Mouse (Mus musculus) G1E (cell line): ENCODE results near the gene Slc45a1. TPM values are rescaled to one million over a fixed set of nuclear protein-coding genes. Genes with fewer than 3 reads are reported as not detected.
"Not testable (repeated sequence)": the region's sequence is repeated elsewhere in the genome, so short reads cannot be mapped to it uniquely, and the experiment has no call there.

Experiments used
- ATAC-seq: 2 replicates; pipeline ENCODE4 v1.8.0; 2016; ENCODE audit warnings: mild to moderate bottlenecking; ENCODE audit not compliant: insufficient number of reproducible peaks, poor library complexity, low FRiP score, severe bottlenecking; ENCODE audit errors: extremely low read depth
- DNase-seq: peaks from one replicate; pipeline ENCODE4 v3.0.0; 2012; ENCODE audit warnings: low spot score
- H3K27me3 ChIP-seq: 2 replicates; pipeline ENCODE4 v1.6.1; 2012; ENCODE audit warnings: mild to moderate bottlenecking, low read length, inconsistent platforms; ENCODE audit not compliant: insufficient read depth
- H3K36me3 ChIP-seq: replicated peaks from 2 replicates; pipeline ENCODE3; 2012; ENCODE audit warnings: mild to moderate bottlenecking, inconsistent platforms
- H3K4me1 ChIP-seq: 2 replicates; pipeline ENCODE4 v1.6.1; 2012; ENCODE audit warnings: low read depth, low read length, inconsistent platforms, mixed read lengths; ENCODE audit not compliant: insufficient read depth
- H3K4me3 ChIP-seq: 2 replicates; pipeline ENCODE4 v1.5.1; 2012; ENCODE audit warnings: low read depth, mild to moderate bottlenecking, inconsistent platforms, low read length, moderate library complexity, mixed read lengths
- H3K9me3 ChIP-seq: replicated peaks from 2 replicates; pipeline ENCODE4 v1.6.1; 2012; ENCODE audit warnings: inconsistent platforms
- CTCF ChIP-seq: IDR thresholded peaks from 2 replicates; pipeline ENCODE4 v1.5.1; 2012; ENCODE audit warnings: low read depth, low read length, inconsistent platforms, mixed read lengths
- GATA1 ChIP-seq: IDR thresholded peaks from 2 replicates; pipeline ENCODE4 v1.6.1; 2012; ENCODE audit warnings: borderline replicate concordance, low read length, inconsistent platforms, mixed read lengths
- GATA2 ChIP-seq: IDR thresholded peaks from 2 replicates; pipeline ENCODE4 v1.6.1; 2012; ENCODE audit warnings: low read depth, low read length, inconsistent platforms, borderline replicate concordance
- POLR2AphosphoS5 ChIP-seq: IDR thresholded peaks from 2 replicates; pipeline ENCODE4 v1.6.1; 2012; ENCODE audit warnings: low read depth, low read length, inconsistent platforms; ENCODE audit not compliant: insufficient replicate concordance
- TAL1 ChIP-seq: conservative IDR thresholded peaks from 2 replicates; pipeline ENCODE4 v1.6.1; 2012; ENCODE audit warnings: low read depth, low read length, inconsistent platforms, mixed read lengths
- polyA plus RNA-seq: library from polyadenylated mRNA; stranded (reverse); fragments of >175 nt; gene quantifications from 2 replicates; pipeline ENCODE4 v1.2.3, GENCODE M21; 2012
- total RNA-seq, 2 experiments: library from RNA; stranded (forward) in 1 of 2; stranded (reverse) in 1 of 2; fragments of 200-1000 nt in 1 of 2; fragments of >200 nt in 1 of 2; fragmentation: Nextera tagmentation in 1 of 2; gene quantifications; 2 replicates each; pipeline ENCODE4 v1.2.3; 2014 to 2017

Slc45a1 gene
- total and polyA plus RNA-seq, 3 experiments: 0.22 TPM; not detected in 2

DNA sequence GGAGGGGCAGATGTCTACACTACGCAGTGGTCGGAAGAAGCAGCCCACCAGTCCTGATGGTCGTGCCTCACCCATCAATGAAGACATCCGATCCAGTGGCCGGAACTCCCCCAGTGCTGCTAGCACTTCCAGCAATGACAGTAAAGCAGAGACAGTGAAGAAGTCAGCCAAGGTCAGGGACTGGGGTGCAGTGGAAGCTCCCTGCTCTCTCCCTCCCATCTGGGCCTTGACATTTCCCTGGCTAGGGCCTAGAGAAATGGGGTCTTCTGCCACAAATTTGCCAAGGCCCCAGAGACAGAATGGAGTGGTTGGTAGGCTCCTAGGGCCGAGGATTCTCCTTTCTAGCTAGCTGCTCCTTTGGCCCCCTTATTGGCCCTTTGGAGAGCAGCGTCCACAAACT is 38.3 kb downstream of the Slc45a1 start:
- H3K27me3 ChIP-seq: no peaks in the 10 kb centered on the region
- H3K4me1 ChIP-seq: peaks cover 16% of the 10 kb centered on the region; the same call in 1 of the 2 replicates
- H3K4me3 ChIP-seq: no peak overlapping the region
- no peak for DNase-seq
- no peak for ATAC-seq
- H3K9me3 ChIP-seq: no peaks in the 10 kb centered on the region
- H3K36me3 ChIP-seq: peaks cover 97% of the 10 kb centered on the region
- TF ChIP-seq POLR2AphosphoS5: no peak
- TF ChIP-seq GATA2: no peak
- TF ChIP-seq GATA1: no peak
- TF ChIP-seq CTCF: no peak
- TF ChIP-seq TAL1: no peak

- DNase-seq (no peak), ATAC-seq (no peak)
- Histone ChIP-seq H3K4me3 (no peak overlapping the region), H3K27me3 (no peaks in the 10 kb centered on the region), H3K4me1 (peaks cover 14% of the 10 kb centered on the region), H3K36me3 (peaks cover 89% of the 10 kb centered on the region), H3K9me3 (no peaks in the 10 kb centered on the region)
- no peak for TF ChIP-seq GATA1
- no peak for TF ChIP-seq POLR2AphosphoS5
- no peak for TF ChIP-seq TAL1
- no peak for TF ChIP-seq GATA2
- no peak for TF ChIP-seq CTCF
These were observed 43.3 kb downstream of the Slc45a1 start for GRCm38 (mm10) chr4:150608670-150609069.

DNA sequence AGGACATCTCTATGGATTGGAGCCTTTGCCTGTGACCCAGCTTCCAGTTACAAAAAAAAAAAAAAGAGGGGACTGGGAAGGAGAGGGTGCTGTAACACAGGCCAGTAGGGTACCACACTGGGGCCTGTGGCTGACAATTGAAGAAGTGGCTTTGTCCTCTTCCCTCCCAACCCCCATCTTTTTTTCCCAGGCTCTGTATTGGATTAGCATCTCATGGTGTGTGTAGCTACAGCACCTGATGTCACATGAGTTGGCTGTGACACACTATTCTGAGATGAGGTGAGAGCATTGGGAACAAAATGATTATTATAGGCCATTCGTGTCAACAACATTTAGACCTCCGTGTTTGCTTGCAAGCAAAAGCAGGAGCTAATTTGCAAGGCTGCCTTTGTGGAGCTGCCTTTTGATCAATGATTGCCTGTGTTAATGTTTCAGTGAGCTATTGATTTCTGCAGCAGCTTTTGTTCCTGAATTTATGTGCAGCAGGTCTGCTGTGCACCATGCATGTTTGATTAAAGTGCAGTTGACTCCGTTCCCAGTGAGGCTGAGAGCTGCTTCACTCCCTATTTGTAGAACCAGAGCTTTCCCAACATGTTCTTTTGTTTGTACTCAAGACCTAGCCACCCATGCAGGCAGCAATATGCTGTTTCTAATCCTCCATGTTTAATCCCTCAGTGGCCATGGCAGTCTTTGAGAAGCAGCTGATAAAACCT is 45.4 kb downstream of the Slc45a1 start:
- Histone ChIP-seq H3K9me3 (no peaks in the 10 kb centered on the region), H3K27me3 (no peaks in the 10 kb centered on the region), H3K4me3 (no peak overlapping the region), H3K4me1 (peaks cover 14% of the 10 kb centered on the region), H3K36me3 (peaks cover 87% of the 10 kb centered on the region)
- DNase-seq (no peak), ATAC-seq (no peak)
- no peak for TF ChIP-seq GATA2
- no peak for TF ChIP-seq CTCF
- no peak for TF ChIP-seq GATA1
- no peak for TF ChIP-seq POLR2AphosphoS5
- no peak for TF ChIP-seq TAL1

- Histone ChIP-seq H3K27me3 (no peaks in the 10 kb centered on the region), H3K4me1 (peaks cover 14% of the 10 kb centered on the region), H3K9me3 (no peaks in the 10 kb centered on the region), H3K36me3 (peaks cover 84% of the 10 kb centered on the region), H3K4me3 (no peak overlapping the region)
- TF ChIP-seq GATA1 (no peak), GATA2 (no peak), TAL1 (no peak)
- ATAC-seq (no peak), DNase-seq (no peak)
These were observed 46.2 kb downstream of the Slc45a1 start for GRCm38 (mm10) chr4:150605804-150606203.

GRCm38 (mm10) chr4:150603366-150604061 is 48.5 kb downstream of the Slc45a1 start:
- Histone ChIP-seq H3K36me3 (peaks cover 83% of the 10 kb centered on the region), H3K4me1 (peaks cover 11% of the 10 kb centered on the region), H3K4me3 (no peak overlapping the region), H3K9me3 (no peaks in the 10 kb centered on the region), H3K27me3 (no peaks in the 10 kb centered on the region)
- ATAC-seq (no peak), DNase-seq (no peak)
- TF ChIP-seq POLR2AphosphoS5 (no peak), CTCF (no peak), TAL1 (no peak)

- ATAC-seq (no peak), DNase-seq (no peak)
- H3K4me1 ChIP-seq: peaks cover 24% of the 10 kb centered on the region
- no peaks in the 10 kb centered on the region for H3K9me3 ChIP-seq
- no peak overlapping the region for H3K4me3 ChIP-seq
- H3K27me3 ChIP-seq: no peaks in the 10 kb centered on the region
- TF ChIP-seq POLR2AphosphoS5 (no peak), GATA1 (no peak), TAL1 (no peak), GATA2 (no peak), CTCF (no peak)
- H3K36me3 ChIP-seq: peaks cover 87% of the 10 kb centered on the region
These were observed 50.5 kb downstream of the Slc45a1 start for GRCm38 (mm10) chr4:150601489-150601888.

GRCm38 (mm10) chr4:150600503-150600902 is 51.5 kb downstream of the Slc45a1 start:
- Histone ChIP-seq H3K36me3 (peaks cover 87% of the 10 kb centered on the region), H3K4me1 (peaks cover 24% of the 10 kb centered on the region)

More at GRCm38 (mm10) chr4:150600503-150600902, 51.5 kb downstream of the Slc45a1 start:
- DNase-seq, H3K4me3 ChIP-seq, H3K9me3 ChIP-seq, ATAC-seq, H3K27me3 ChIP-seq: not testable (repeated sequence)
